Mouse (Mus musculus): ENCODE data around the gene Slc30a7.

- TF ChIP-seq POLR2A (IDR thresholded peaks at IDR 0.05; ENCODE audit: insufficient read depth, low read depth, low read length) (no peak), CTCF (IDR thresholded peaks at IDR 0.05) (no peak)
Observed at GRCm38 (mm10) chr3:115963597-115963996, 43.6 kb downstream of the Slc30a7 start.
